Mouse (Mus musculus) stomach, postnatal 0 days (tissue): ENCODE measurements around the gene Mbnl2.

Experiments used
- CTCF ChIP-seq: IDR thresholded peaks from 2 replicates; pipeline ENCODE4 v1.5.1; 2016; ENCODE audit warnings: antibody characterized with exemption, low read depth, mild to moderate bottlenecking, moderate library complexity
- EP300 ChIP-seq: optimal IDR thresholded peaks from 2 replicates; pipeline ENCODE3; 2016; ENCODE audit warnings: antibody characterized with exemption

- TF ChIP-seq CTCF (no peak), EP300 (no peak)
Observed at GRCm38 (mm10) chr14:120441836-120442235, 166.4 kb downstream of the Mbnl2 start.
